Mouse (Mus musculus) cortical plate, adult 2 months (tissue): ENCODE measurements at regions not wholly inside any gene's neighbourhood (a gene's known extent, or its start where the extent isn't known, plus 50 kb on each side); places are given as distances from the start of the nearest gene placed in this dataset.

ENCODE experiments used
- CTCF ChIP-seq: fragments of 200-500 bp; IDR thresholded peaks from 2 replicates; pipeline ENCODE4 v1.5.1; 2011; ENCODE audit warnings: mild to moderate bottlenecking, control low read depth, low read length; ENCODE audit not compliant: insufficient read depth; ENCODE audit errors: extremely low read depth
- POLR2A ChIP-seq: fragments of 200-500 bp; IDR thresholded peaks from 2 replicates; pipeline ENCODE4 v1.6.1; 2011; ENCODE audit warnings: mild to moderate bottlenecking, low read length, control low read depth; ENCODE audit not compliant: insufficient read depth; ENCODE audit errors: extremely low read depth

GRCm38 (mm10) chr16:49503897-49504413 is 195.1 kb upstream of the Ift57 start:
- no peak for TF ChIP-seq CTCF
- TF ChIP-seq POLR2A, result 0 out of 2 replicates have a peak, but pooled peaks have one; percentile 19
